Mouse (Mus musculus): ENCODE results near the gene Tekt3. TPM values are rescaled to one million over a fixed set of nuclear protein-coding genes. Genes with fewer than 3 reads are reported as not detected.
A peak's percentile ranks its signal among the peaks of the same experiment; 100 is the strongest.

The Tekt3 gene
- not detected in 2 replicates for polyA plus RNA-seq (2014; fragmentation: Nextera tagmentation; extraction: Ambion mirVana)

DNA sequence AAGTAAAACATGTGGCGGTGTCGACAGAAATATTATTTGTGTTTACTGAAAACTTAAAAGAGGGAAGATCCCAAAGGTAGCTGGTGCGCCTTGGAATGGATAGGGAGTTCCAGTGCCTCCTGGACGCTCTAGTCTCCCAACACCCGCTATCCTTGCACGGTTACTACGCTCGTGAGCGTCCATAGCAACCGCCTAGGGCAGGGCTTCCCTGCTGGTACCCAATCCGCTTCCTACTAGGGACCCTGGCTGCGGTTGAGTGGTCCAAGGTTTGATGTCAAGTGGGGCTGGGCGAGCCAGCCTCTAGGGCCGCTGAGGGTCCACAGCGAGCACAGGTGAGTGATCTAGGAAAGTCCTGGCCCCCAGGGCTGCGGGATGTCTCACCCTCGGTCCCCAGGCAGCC lies at the start of gene Tekt3:
Tekt3 (plus strand) TSS at position 209 of the 400 bp plus-strand sequence.
- no peaks in the 10 kb centered on the region for H3K9me3 ChIP-seq (replicated peaks; ENCODE audit: control insufficient read depth, low read length)
- H3K27ac ChIP-seq (replicated peaks; ENCODE audit: low read depth, low read length), result no peak within 1 kb of the TSS
- no peak within 1 kb of the TSS for H3K9ac ChIP-seq (replicated peaks; ENCODE audit: low read length)
- WGBS, result 10% methylated on average over 17 of the region's 17 CpGs
- no peaks in the 10 kb centered on the region; the same call in 1 of the 2 replicates for H3K4me1 ChIP-seq (ENCODE audit: control insufficient read depth, insufficient read depth, low read length)
- peak; percentile 70 for DNase-seq (ENCODE audit: low spot score)
- ATAC-seq (replicated peaks; ENCODE audit: insufficient number of reproducible peaks, low FRiP score, low TSS enrichment, low read depth), result peak; percentile 79
- peak within 1 kb of the TSS; percentile 30; the same call in 1 of the 2 replicates for H3K4me2 ChIP-seq (ENCODE audit: low read depth, low read length)
- no peaks in the 10 kb centered on the region for H3K27me3 ChIP-seq (ENCODE audit: control insufficient read depth, insufficient read depth, low read length)
- no peak within 1 kb of the TSS for H3K4me3 ChIP-seq (ENCODE audit: low read depth, low read length)
- no peaks in the 10 kb centered on the region for H3K36me3 ChIP-seq (replicated peaks; ENCODE audit: control insufficient read depth, insufficient read depth, low read depth, low read length)

DNA sequence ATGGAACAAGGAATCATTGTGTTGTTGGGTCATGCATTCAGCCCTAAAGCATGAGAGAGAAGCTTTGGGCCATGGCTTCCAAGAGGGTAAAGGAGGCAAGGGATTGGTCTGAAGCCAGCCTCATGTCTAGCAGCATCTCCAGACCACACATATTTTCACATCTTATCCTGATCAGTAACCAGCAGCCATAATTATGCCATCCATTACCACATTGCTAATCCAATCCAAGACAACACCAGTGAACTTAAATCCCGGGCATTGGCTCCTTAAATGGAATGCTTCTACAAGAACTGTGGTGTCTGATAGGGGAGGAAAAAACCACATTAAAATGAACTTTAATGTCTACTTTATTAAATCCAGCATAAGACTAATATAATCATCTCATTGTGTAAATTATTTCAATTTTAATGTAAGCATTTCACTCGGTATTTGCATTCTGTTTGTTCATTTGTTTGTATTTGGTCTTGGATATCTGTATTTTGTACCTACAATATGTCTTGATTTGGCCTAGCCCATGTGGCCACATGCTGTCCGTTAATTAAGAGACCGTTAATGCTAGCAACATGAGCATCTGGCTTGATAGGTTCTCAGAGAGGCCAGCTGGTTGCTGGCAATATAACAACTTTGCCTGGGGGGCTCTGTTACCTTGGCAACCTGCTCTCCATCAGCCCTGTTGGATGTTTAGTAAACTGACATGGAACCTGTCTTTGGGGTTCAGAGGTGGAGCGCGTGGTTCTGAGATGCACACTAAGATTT lies 43.9 kb upstream of the Tekt3 start:
- Histone ChIP-seq H3K36me3 (replicated peaks; ENCODE audit: control insufficient read depth, insufficient read depth, low read depth, low read length) (no peaks in the 10 kb centered on the region), H3K4me1 (ENCODE audit: control insufficient read depth, insufficient read depth, low read length) (no peaks in the 10 kb centered on the region), H3K9ac (replicated peaks; ENCODE audit: low read length) (no peak overlapping the region), H3K4me3 (ENCODE audit: low read depth, low read length) (no peak overlapping the region), H3K27ac (replicated peaks; ENCODE audit: low read depth, low read length) (no peak overlapping the region), H3K9me3 (replicated peaks; ENCODE audit: control insufficient read depth, low read length) (no peaks in the 10 kb centered on the region), H3K27me3 (ENCODE audit: control insufficient read depth, insufficient read depth, low read length) (no peaks in the 10 kb centered on the region), H3K4me2 (ENCODE audit: low read depth, low read length) (no peak overlapping the region)
- ATAC-seq (replicated peaks; ENCODE audit: insufficient number of reproducible peaks, low FRiP score, low TSS enrichment, low read depth) (no peak), DNase-seq (ENCODE audit: low spot score) (no peak)
- 74% methylated on average over 6 of the region's 6 CpGs for WGBS

- no peaks in the 10 kb centered on the region for H3K27me3 ChIP-seq (ENCODE audit: control insufficient read depth, insufficient read depth, low read length)
- H3K27ac ChIP-seq (replicated peaks; ENCODE audit: low read depth, low read length), result no peak overlapping the region
- no peak for DNase-seq (ENCODE audit: low spot score)
- ATAC-seq (replicated peaks; ENCODE audit: insufficient number of reproducible peaks, low FRiP score, low TSS enrichment, low read depth), result no peak
- no peaks in the 10 kb centered on the region for H3K9me3 ChIP-seq (replicated peaks; ENCODE audit: control insufficient read depth, low read length)
- no peak overlapping the region for H3K4me2 ChIP-seq (ENCODE audit: low read depth, low read length)
- no peak overlapping the region for H3K9ac ChIP-seq (replicated peaks; ENCODE audit: low read length)
- no peak overlapping the region for H3K4me3 ChIP-seq (ENCODE audit: low read depth, low read length)
- H3K36me3 ChIP-seq (replicated peaks; ENCODE audit: control insufficient read depth, insufficient read depth, low read depth, low read length), result no peaks in the 10 kb centered on the region
- WGBS, result 82% methylated on average over 6 of the region's 6 CpGs
- H3K4me1 ChIP-seq (ENCODE audit: control insufficient read depth, insufficient read depth, low read length), result no peaks in the 10 kb centered on the region
Observed at GRCm38 (mm10) chr11:63018083-63018622, 43.3 kb upstream of the Tekt3 start.

- no peak overlapping the region for H3K27ac ChIP-seq (replicated peaks; ENCODE audit: low read depth, low read length)
Observed at GRCm38 (mm10) chr11:63020633-63021032, 40.8 kb upstream of the Tekt3 start.

GRCm38 (mm10) chr11:63021141-63021806 lies 40.2 kb upstream of the Tekt3 start:
- no peaks in the 10 kb centered on the region for H3K9me3 ChIP-seq (replicated peaks; ENCODE audit: control insufficient read depth, low read length)

More at GRCm38 (mm10) chr11:63020633-63021032, 40.8 kb upstream of the Tekt3 start:
- Histone ChIP-seq H3K4me1 (ENCODE audit: control insufficient read depth, insufficient read depth, low read length) (no peaks in the 10 kb centered on the region), H3K4me2 (ENCODE audit: low read depth, low read length) (no peak overlapping the region), H3K9ac (replicated peaks; ENCODE audit: low read length) (no peak overlapping the region), H3K36me3 (replicated peaks; ENCODE audit: control insufficient read depth, insufficient read depth, low read depth, low read length) (no peaks in the 10 kb centered on the region), H3K9me3 (replicated peaks; ENCODE audit: control insufficient read depth, low read length) (no peaks in the 10 kb centered on the region), H3K27me3 (ENCODE audit: control insufficient read depth, insufficient read depth, low read length) (no peaks in the 10 kb centered on the region), H3K4me3 (ENCODE audit: low read depth, low read length) (no peak overlapping the region)
- no peak for ATAC-seq (replicated peaks; ENCODE audit: insufficient number of reproducible peaks, low FRiP score, low TSS enrichment, low read depth)
- DNase-seq (ENCODE audit: low spot score), result no peak

GRCm38 (mm10) chr11:63023461-63023860 lies 38.0 kb upstream of the Tekt3 start:
- no peaks in the 10 kb centered on the region for H3K27me3 ChIP-seq (ENCODE audit: control insufficient read depth, insufficient read depth, low read length)
- DNase-seq (ENCODE audit: low spot score) (no peak), ATAC-seq (replicated peaks; ENCODE audit: insufficient number of reproducible peaks, low FRiP score, low TSS enrichment, low read depth) (no peak)
- no peak overlapping the region for H3K27ac ChIP-seq (replicated peaks; ENCODE audit: low read depth, low read length)
- no peaks in the 10 kb centered on the region for H3K36me3 ChIP-seq (replicated peaks; ENCODE audit: control insufficient read depth, insufficient read depth, low read depth, low read length)
- H3K4me2 ChIP-seq (ENCODE audit: low read depth, low read length), result no peak overlapping the region
- no peak overlapping the region for H3K9ac ChIP-seq (replicated peaks; ENCODE audit: low read length)
- 82% methylated on average over 5 of the region's 5 CpGs for WGBS
- H3K4me3 ChIP-seq (ENCODE audit: low read depth, low read length), result no peak overlapping the region
- H3K9me3 ChIP-seq (replicated peaks; ENCODE audit: control insufficient read depth, low read length), result no peaks in the 10 kb centered on the region
- H3K4me1 ChIP-seq (ENCODE audit: control insufficient read depth, insufficient read depth, low read length), result no peaks in the 10 kb centered on the region

More at GRCm38 (mm10) chr11:63021141-63021806, 40.2 kb upstream of the Tekt3 start:
- ATAC-seq (replicated peaks; ENCODE audit: insufficient number of reproducible peaks, low FRiP score, low TSS enrichment, low read depth), result no peak
- Histone ChIP-seq H3K4me2 (ENCODE audit: low read depth, low read length) (no peak overlapping the region), H3K27ac (replicated peaks; ENCODE audit: low read depth, low read length) (no peak overlapping the region), H3K4me3 (ENCODE audit: low read depth, low read length) (no peak overlapping the region), H3K4me1 (ENCODE audit: control insufficient read depth, insufficient read depth, low read length) (no peaks in the 10 kb centered on the region), H3K9ac (replicated peaks; ENCODE audit: low read length) (no peak overlapping the region), H3K36me3 (replicated peaks; ENCODE audit: control insufficient read depth, insufficient read depth, low read depth, low read length) (no peaks in the 10 kb centered on the region), H3K27me3 (ENCODE audit: control insufficient read depth, insufficient read depth, low read length) (no peaks in the 10 kb centered on the region)
- 39% methylated on average over 5 of the region's 5 CpGs for WGBS
- peak; percentile 47 for DNase-seq (ENCODE audit: low spot score)

DNA sequence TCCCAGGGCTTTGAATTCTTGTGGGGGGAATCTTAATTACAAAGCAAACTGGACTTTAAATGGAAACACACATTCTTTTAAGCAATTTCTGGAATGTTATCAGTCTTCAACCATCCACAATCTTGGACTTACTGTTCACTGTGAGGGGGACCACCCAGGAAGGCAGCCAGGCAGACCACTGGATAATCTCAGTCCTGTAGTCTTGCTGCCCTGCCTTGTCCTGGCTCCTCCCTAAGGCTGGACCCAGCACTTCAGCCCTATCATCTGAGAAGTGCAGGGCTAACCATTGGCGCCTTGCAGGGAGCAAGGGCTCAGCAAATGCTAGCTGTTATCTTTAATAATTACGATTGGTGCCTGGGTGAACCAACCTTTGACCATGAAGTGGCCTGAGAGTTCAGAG lies 37.3 kb upstream of the Tekt3 start:
- Histone ChIP-seq H3K9me3 (replicated peaks; ENCODE audit: control insufficient read depth, low read length) (no peaks in the 10 kb centered on the region), H3K4me3 (ENCODE audit: low read depth, low read length) (no peak overlapping the region), H3K27me3 (ENCODE audit: control insufficient read depth, insufficient read depth, low read length) (no peaks in the 10 kb centered on the region), H3K36me3 (replicated peaks; ENCODE audit: control insufficient read depth, insufficient read depth, low read depth, low read length) (no peaks in the 10 kb centered on the region), H3K4me1 (ENCODE audit: control insufficient read depth, insufficient read depth, low read length) (no peaks in the 10 kb centered on the region), H3K4me2 (ENCODE audit: low read depth, low read length) (no peak overlapping the region), H3K27ac (replicated peaks; ENCODE audit: low read depth, low read length) (no peak overlapping the region), H3K9ac (replicated peaks; ENCODE audit: low read length) (no peak overlapping the region)
- DNase-seq (ENCODE audit: low spot score), result peak; percentile 24
- WGBS, result 50% methylated on average over 2 of the region's 2 CpGs
- no peak for ATAC-seq (replicated peaks; ENCODE audit: insufficient number of reproducible peaks, low FRiP score, low TSS enrichment, low read depth)

- DNase-seq (ENCODE audit: low spot score), result no peak
- Histone ChIP-seq H3K4me1 (ENCODE audit: control insufficient read depth, insufficient read depth, low read length) (no peaks in the 10 kb centered on the region), H3K4me3 (ENCODE audit: low read depth, low read length) (no peak overlapping the region), H3K27me3 (ENCODE audit: control insufficient read depth, insufficient read depth, low read length) (no peaks in the 10 kb centered on the region), H3K9ac (replicated peaks; ENCODE audit: low read length) (no peak overlapping the region), H3K9me3 (replicated peaks; ENCODE audit: control insufficient read depth, low read length) (no peaks in the 10 kb centered on the region), H3K4me2 (ENCODE audit: low read depth, low read length) (no peak overlapping the region), H3K36me3 (replicated peaks; ENCODE audit: control insufficient read depth, insufficient read depth, low read depth, low read length) (no peaks in the 10 kb centered on the region), H3K27ac (replicated peaks; ENCODE audit: low read depth, low read length) (no peak overlapping the region)
- 84% methylated on average over 6 of the region's 6 CpGs for WGBS
- no peak for ATAC-seq (replicated peaks; ENCODE audit: insufficient number of reproducible peaks, low FRiP score, low TSS enrichment, low read depth)
Observed at GRCm38 (mm10) chr11:63025476-63025875, 36.0 kb upstream of the Tekt3 start.

All from embryonic facial prominence, embryonic 11.5 days (tissue).